Mouse (Mus musculus) mammary gland, adult 2 months (tissue): ENCODE measurements around the gene Adss. TPM values are rescaled to one million over a fixed set of nuclear protein-coding genes. Genes with fewer than 3 reads are reported as not detected.

Experiments
- polyA plus RNA-seq: library from polyadenylated mRNA; depleted of rRNA; stranded (reverse); fragments of >200 nt; gene quantifications from 2 replicates; pipeline ENCODE4 v1.2.3, GENCODE M21; 2012; ENCODE audit warnings: low replicate concordance; rRNA removed

Gene Adss
- 13.4 and 18.1 TPM in 2 replicates for polyA plus RNA-seq

GRCm38 (mm10) chr1:177796193-177796939 lies at the start of gene Adss:
Gene Adss, minus strand, starts transcription at chr1:177796511.

DNA sequence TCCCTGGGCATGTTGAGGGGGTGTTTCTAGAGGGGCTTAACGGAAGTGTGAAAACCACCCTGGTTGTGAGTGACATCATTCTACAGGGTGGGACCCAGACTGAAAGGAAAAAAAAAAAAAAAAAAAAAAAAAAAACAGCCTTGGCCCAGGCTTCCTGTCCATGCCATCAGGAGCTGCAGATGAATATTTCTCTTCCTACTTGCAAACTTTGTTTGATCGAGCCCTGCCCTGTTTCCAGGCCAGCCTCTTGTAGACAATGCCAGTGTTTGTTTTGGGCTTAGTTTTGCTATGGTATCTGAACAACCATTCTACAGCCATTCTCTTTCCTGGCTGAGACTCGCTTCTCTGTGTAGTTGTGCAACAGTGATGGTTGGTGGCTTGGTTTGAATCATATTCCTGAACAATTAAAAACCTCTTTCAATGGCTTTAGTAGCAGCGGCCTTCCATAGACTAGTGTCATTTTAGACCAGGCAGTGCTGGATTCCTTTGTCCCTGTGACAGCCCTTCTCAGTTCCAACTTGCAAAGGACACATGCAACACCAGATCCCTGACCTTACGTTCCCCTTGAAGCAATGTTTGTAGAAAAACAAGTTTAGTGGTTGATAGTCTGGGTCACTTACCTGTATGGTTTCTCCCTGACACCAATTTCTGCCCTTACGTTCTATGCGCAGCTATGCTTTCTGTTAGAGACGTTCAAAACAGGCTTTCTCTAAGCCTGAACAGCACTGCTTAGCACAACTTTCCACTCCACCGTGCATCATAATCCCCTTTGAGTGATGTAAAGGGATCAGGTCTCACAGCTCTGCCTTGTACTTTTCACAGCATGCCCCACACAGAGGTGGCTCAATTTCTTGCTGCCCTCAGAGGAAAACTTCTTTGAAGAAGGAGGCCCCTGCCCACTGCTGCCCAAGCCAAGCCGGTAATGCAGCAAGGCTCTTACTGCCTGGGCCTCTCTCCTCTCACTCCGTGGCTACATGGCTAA lies 67.0 kb downstream of the Adss start, which contains the start of gene 1700016C15Rik:
1700016C15Rik (plus strand) TSS at position 772 of the 982 bp plus-strand sequence.

Other genes with a start within 250 kb of the Adss start
- 0.23 TPM in 1 of 2 replicates, not detected in the other for gene 1700016C15Rik, start 66.7 kb downstream of the Adss start, polyA plus RNA-seq
- gene Catspere2, start 186.9 kb upstream of the Adss start, polyA plus RNA-seq: 0.63 and 0.76 TPM in 2 replicates